Mouse (Mus musculus) adrenal gland (tissue): ENCODE data around the gene Cenph.
"Not testable (repeated sequence)": the region's sequence is repeated elsewhere in the genome, so short reads cannot be mapped to it uniquely, and the experiment has no call there.

Source experiments
- intact Hi-C: fragments of 180-260 bp; cut with DNase I; formaldehyde crosslinking; loops from one replicate; pipeline ENCODE4 v1.15.1; 2025

Gene Cenph

GRCm38 (mm10) chr13:100750799-100751198, 24.9 kb downstream of the Cenph start:
- intact Hi-C loops = no loop called here

- intact Hi-C loops = no loop called here
Measured at GRCm38 (mm10) chr13:100748638-100749037, 27.1 kb downstream of the Cenph start.

- intact Hi-C loops = no loop called here
Measured at GRCm38 (mm10) chr13:100746090-100746489, 29.6 kb downstream of the Cenph start.

GRCm38 (mm10) chr13:100744036-100744744, 31.5 kb downstream of the Cenph start, which contains the start of gene Mrps36:
Gene Mrps36 (minus strand): TSS chr13:100744659.
- intact Hi-C loops = no loop called here

GRCm38 (mm10) chr13:100743346-100744035, 32.2 kb downstream of the Cenph start:
- intact Hi-C loops = no loop called here

- intact Hi-C loops = no loop called here
Measured at GRCm38 (mm10) chr13:100742831-100743230, 32.9 kb downstream of the Cenph start.

- intact Hi-C loops = no loop called here
Measured at GRCm38 (mm10) chr13:100732756-100733155, 42.9 kb downstream of the Cenph start.

GRCm38 (mm10) chr13:100731462-100732046, 44.1 kb downstream of the Cenph start:
- intact Hi-C loops = not testable (repeated sequence)

- intact Hi-C loops = no loop called here
Measured at GRCm38 (mm10) chr13:100730861-100731176, 44.9 kb downstream of the Cenph start, which contains the start of gene Cdk7. Gene Cdk7 (minus strand): TSS chr13:100730939.

GRCm38 (mm10) chr13:100730153-100730860, 45.4 kb downstream of the Cenph start:
- intact Hi-C loops = no loop called here

GRCm38 (mm10) chr13:100728530-100728929, 47.2 kb downstream of the Cenph start:
- intact Hi-C loops = loop anchor here (10.0 kb wide), 1 partner anchor 56 kb away; the partner anchor contains the start of gene Ccnb1

- intact Hi-C loops = loop anchor here (10.0 kb wide), 1 partner anchor 57 kb away; the partner anchor contains the start of gene Ccnb1
Measured at GRCm38 (mm10) chr13:100728086-100728485, 47.6 kb downstream of the Cenph start.

GRCm38 (mm10) chr13:100725194-100725593, 50.5 kb downstream of the Cenph start:
- intact Hi-C loops = loop anchor here (10.0 kb wide), 1 partner anchor 60 kb away; the partner anchor contains the start of gene Ccnb1

- intact Hi-C loops = loop anchor here (10.0 kb wide), 1 partner anchor 61 kb away; the partner anchor contains the start of gene Ccnb1
Measured at GRCm38 (mm10) chr13:100724051-100724754, 51.5 kb downstream of the Cenph start.

GRCm38 (mm10) chr13:100721656-100722055, 54.0 kb downstream of the Cenph start:
- intact Hi-C loops = loop anchor here (10.0 kb wide), 1 partner anchor 63 kb away; the partner anchor contains the start of gene Ccnb1

GRCm38 (mm10) chr13:100715467-100715866, 60.2 kb downstream of the Cenph start:
- intact Hi-C loops = no loop called here
